Mouse (Mus musculus): ENCODE results near the gene Sntb2. TPM values are rescaled to one million over a fixed set of nuclear protein-coding genes. Genes with fewer than 3 reads are reported as not detected.
"Not testable (repeated sequence)": the region's sequence is repeated elsewhere in the genome, so short reads cannot be mapped to it uniquely, and the experiment has no call there.

The Sntb2 gene
- polyA plus RNA-seq, 1 experiment from 2014 or later: 18.7 TPM

DNA sequence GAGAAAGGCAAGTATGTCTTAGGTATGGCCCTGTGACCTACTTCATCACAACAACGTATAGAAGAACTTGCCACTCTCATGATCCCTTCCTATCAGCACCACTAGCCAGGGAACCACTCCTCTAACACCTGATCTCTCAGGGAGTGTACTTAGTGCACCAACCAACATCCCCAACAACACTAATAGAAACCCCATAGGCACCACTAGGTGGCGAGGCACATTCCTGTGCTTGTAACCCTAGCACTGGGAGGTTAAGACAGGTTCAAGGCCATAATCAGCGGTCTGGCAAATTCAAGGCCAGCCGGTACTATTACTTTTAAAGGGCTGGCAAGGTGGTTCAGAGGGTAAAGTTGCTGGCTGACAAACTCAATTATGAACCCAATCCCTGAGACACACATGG is 8.3 kb upstream of the Sntb2 start:
- Histone ChIP-seq H3K27me3 (ENCODE audit: control insufficient read depth, insufficient read depth, low read length) (no peaks in the 10 kb centered on the region), H3K9ac (ENCODE audit: low read depth, low read length) (no peak overlapping the region), H3K4me3 (ENCODE audit: low read length) (no peak overlapping the region), H3K4me1 (ENCODE audit: control insufficient read depth, insufficient read depth, low read length) (0 out of 2 replicates have a peak, but pooled peaks cover 3% of the 10 kb centered on the region), H3K4me2 (replicated peaks; ENCODE audit: low read depth, low read length) (no peak overlapping the region), H3K27ac (ENCODE audit: low read depth, low read length) (no peak overlapping the region), H3K9me3 (ENCODE audit: control insufficient read depth, low read length) (no peaks in the 10 kb centered on the region), H3K36me3 (ENCODE audit: control insufficient read depth, insufficient read depth, low read length) (peaks cover 14% of the 10 kb centered on the region)
- 46% methylated on average over 4 of the region's 4 CpGs for WGBS
- ATAC-seq (ENCODE audit: low FRiP score, low TSS enrichment): no peak

DNA sequence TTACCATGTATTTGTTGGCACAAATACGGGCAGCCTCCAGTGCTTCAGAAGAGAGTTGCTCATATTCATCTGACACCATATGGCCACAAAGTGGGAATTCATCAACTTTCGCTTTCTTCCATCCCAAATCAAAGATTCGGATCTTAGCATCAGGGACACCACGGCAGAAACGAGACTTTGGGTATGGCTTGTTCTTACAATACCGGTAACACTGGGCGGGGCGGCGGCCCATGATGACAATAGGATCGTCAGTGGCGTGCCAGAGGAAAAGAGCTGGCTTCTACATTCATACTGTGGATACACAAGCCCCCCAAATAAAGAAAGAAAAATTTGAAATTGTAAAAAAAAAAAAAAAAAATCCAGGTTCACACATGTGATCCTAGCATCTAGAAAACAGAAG is 7.4 kb upstream of the Sntb2 start:
- not testable (repeated sequence) for ATAC-seq (ENCODE audit: low FRiP score, low TSS enrichment); H3K4me1 ChIP-seq (ENCODE audit: control insufficient read depth, insufficient read depth, low read length); H3K4me2 ChIP-seq (replicated peaks; ENCODE audit: low read depth, low read length); H3K9me3 ChIP-seq (ENCODE audit: control insufficient read depth, low read length); H3K27ac ChIP-seq (ENCODE audit: low read depth, low read length); H3K36me3 ChIP-seq (ENCODE audit: control insufficient read depth, insufficient read depth, low read length); H3K27me3 ChIP-seq (ENCODE audit: control insufficient read depth, insufficient read depth, low read length); H3K4me3 ChIP-seq (ENCODE audit: low read length); H3K9ac ChIP-seq (ENCODE audit: low read depth, low read length)
- 93% methylated on average over 10 of the region's 11 CpGs for WGBS

DNA sequence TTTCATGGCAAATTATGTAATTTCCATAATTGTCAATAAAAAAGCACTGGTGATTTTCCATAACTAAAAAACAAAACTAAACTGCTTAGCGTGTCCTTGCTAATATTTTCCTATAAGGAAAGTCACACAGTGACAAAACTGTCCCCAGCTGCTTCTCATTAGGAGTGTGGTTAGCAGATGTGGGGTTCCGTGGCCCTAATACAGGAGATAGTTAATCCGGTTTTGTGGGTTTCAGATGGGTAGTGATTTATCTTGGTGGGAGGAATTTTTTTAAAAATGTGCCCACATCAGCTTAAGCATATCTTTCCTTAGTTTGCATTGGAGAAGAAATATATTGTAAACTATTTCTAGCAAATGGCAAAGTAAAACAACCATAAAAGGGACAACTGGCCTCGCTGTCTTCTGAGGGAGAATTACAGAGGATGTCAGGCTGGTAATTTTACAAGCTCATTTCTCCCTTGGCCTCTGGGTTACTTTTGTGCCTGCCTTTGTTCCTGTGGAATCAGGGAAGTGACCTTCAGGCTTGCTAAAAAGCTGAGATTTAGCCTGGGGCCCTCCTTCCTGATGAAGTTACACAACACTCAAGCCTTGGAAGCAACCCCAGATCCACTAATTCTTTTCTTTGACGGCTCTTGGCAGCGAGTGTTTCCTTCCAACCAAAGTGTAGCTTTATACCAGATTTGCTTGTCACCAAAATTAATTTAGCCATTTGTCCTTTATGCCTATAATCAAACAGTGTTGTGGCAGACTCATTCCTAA is 6.2 kb upstream of the Sntb2 start:
- Histone ChIP-seq H3K36me3 (ENCODE audit: control insufficient read depth, insufficient read depth, low read length) (no peaks in the 10 kb centered on the region), H3K4me2 (replicated peaks; ENCODE audit: low read depth, low read length) (no peak overlapping the region), H3K9ac (ENCODE audit: low read depth, low read length) (no peak overlapping the region), H3K4me1 (ENCODE audit: control insufficient read depth, insufficient read depth, low read length) (0 out of 2 replicates have a peak, but pooled peaks cover 3% of the 10 kb centered on the region), H3K9me3 (ENCODE audit: control insufficient read depth, low read length) (no peaks in the 10 kb centered on the region), H3K4me3 (ENCODE audit: low read length) (no peak overlapping the region), H3K27ac (ENCODE audit: low read depth, low read length) (peak overlapping the region; percentile 32; the same call in 1 of the 2 replicates), H3K27me3 (ENCODE audit: control insufficient read depth, insufficient read depth, low read length) (no peaks in the 10 kb centered on the region)
- 32% methylated on average over 6 of the region's 6 CpGs for WGBS
- ATAC-seq (ENCODE audit: low FRiP score, low TSS enrichment): no peak

DNA sequence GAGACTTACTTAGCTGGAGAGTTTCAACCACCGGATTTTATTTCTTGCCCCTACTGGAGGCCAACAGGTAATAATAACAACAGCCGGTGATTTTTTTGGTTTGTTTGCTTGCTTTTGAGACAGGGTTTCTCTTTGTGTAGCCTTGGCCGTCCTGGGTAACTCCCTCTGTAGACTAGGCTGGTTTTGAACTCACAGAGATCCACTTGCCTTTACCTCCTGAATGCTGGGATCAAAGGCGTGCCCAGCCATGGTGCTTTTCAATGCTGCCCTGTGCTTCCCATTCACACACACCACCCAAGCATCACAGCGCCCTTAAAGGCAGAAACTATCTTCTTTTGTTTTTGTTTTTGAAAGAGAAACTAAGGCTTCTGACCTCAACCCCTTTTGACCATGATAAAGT is 5.6 kb upstream of the Sntb2 start:
- Histone ChIP-seq H3K4me2 (replicated peaks; ENCODE audit: low read depth, low read length) (no peak overlapping the region; the same call in 1 of the 2 replicates), H3K27me3 (ENCODE audit: control insufficient read depth, insufficient read depth, low read length) (no peaks in the 10 kb centered on the region), H3K4me1 (ENCODE audit: control insufficient read depth, insufficient read depth, low read length) (0 out of 2 replicates have a peak, but pooled peaks cover 3% of the 10 kb centered on the region), H3K4me3 (ENCODE audit: low read length) (no peak overlapping the region), H3K27ac (ENCODE audit: low read depth, low read length) (peak overlapping the region; percentile 32; the same call in 1 of the 2 replicates), H3K36me3 (ENCODE audit: control insufficient read depth, insufficient read depth, low read length) (no peaks in the 10 kb centered on the region), H3K9ac (ENCODE audit: low read depth, low read length) (no peak overlapping the region), H3K9me3 (ENCODE audit: control insufficient read depth, low read length) (no peaks in the 10 kb centered on the region)
- ATAC-seq (ENCODE audit: low FRiP score, low TSS enrichment): no peak
- WGBS: 64% methylated on average over 5 of the region's 5 CpGs

DNA sequence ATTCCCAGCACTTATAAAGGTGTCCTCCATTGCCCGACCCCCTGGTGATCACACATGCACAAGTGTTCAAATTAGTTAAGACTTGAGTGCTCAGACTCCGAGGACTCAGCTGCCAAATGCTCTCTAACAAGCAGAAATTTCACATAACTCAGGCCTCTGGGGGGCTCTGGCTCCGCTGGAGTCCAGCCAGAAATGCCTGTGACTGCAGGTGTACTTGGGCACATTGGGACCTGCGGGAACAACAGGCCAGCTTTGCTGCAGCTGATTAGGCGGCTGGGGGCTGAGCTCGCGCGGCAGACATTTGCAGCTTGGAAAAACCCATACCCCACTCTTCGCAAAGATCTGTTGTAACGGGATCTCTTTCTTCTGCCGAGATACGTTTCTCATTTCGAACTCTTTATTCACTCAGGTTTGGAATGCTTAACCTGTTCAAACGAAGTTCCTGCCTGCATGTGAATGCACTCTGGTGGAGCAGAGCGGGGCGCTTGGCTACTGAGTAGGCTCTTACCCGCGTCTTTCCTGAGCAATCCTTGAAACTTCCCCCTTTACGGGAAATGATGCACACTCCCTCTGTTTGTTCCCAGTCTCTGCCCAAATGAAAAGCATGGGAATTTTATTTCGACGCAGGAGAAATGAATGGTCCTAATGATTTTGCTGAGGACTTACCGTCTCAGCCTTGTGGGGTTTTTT is 3.0 kb upstream of the Sntb2 start:
- H3K4me2 ChIP-seq (replicated peaks; ENCODE audit: low read depth, low read length): peak overlapping the region; percentile 48
- no peaks in the 10 kb centered on the region for H3K9me3 ChIP-seq (ENCODE audit: control insufficient read depth, low read length)
- ATAC-seq (ENCODE audit: low FRiP score, low TSS enrichment): no peak
- H3K36me3 ChIP-seq (ENCODE audit: control insufficient read depth, insufficient read depth, low read length): no peaks in the 10 kb centered on the region
- peak overlapping the region; percentile 25 for H3K4me3 ChIP-seq (ENCODE audit: low read length)
- WGBS: 14% methylated on average over 22 of the region's 22 CpGs
- peak overlapping the region; percentile 47; the same call in 1 of the 2 replicates for H3K9ac ChIP-seq (ENCODE audit: low read depth, low read length)
- H3K4me1 ChIP-seq (ENCODE audit: control insufficient read depth, insufficient read depth, low read length): peaks cover 14% of the 10 kb centered on the region; the same call in 1 of the 2 replicates
- H3K27me3 ChIP-seq (ENCODE audit: control insufficient read depth, insufficient read depth, low read length): no peaks in the 10 kb centered on the region
- no peak overlapping the region for H3K27ac ChIP-seq (ENCODE audit: low read depth, low read length)

DNA sequence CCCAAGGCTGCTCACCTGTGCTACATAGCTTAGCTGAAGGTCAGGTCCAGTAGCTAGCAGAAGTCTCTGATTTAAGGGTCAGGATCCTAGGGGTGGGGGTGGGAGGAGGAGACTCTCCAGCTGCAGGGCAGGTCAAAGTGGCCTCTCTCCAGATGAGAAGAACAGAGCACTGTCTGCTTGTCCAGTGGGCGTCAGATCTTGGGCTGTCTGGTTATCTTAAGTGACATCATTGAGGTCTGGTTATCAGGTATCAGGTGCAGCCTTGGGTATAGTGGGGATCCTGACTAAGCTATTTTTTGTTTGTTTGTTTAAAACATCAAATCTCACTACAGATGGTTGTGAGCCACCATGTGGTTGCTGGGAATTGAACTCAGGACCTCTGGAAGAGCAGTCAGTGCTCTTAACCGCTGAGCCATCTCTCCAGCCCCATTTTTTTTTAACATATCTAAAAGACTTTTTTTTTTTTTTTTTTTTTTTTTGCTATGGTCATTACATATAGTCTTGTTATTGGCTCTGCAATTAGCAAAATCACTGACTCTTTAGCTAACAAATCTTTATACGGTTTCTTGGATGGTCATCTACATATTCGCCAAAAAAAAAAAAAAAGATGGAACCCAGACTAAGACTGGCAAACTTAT is 1.9 kb upstream of the Sntb2 start:
- no peak overlapping the region for H3K9ac ChIP-seq (ENCODE audit: low read depth, low read length)
- no peaks in the 10 kb centered on the region for H3K27me3 ChIP-seq (ENCODE audit: control insufficient read depth, insufficient read depth, low read length)
- no peak for ATAC-seq (ENCODE audit: low FRiP score, low TSS enrichment)
- no peak overlapping the region for H3K4me3 ChIP-seq (ENCODE audit: low read length)
- 79% methylated on average over 4 of the region's 4 CpGs for WGBS
- no peak overlapping the region for H3K4me2 ChIP-seq (replicated peaks; ENCODE audit: low read depth, low read length)
- no peak overlapping the region for H3K27ac ChIP-seq (ENCODE audit: low read depth, low read length)
- H3K36me3 ChIP-seq (ENCODE audit: control insufficient read depth, insufficient read depth, low read length): no peaks in the 10 kb centered on the region
- peaks cover 25% of the 10 kb centered on the region; the same call in 1 of the 2 replicates for H3K4me1 ChIP-seq (ENCODE audit: control insufficient read depth, insufficient read depth, low read length)
- H3K9me3 ChIP-seq (ENCODE audit: control insufficient read depth, low read length): no peaks in the 10 kb centered on the region

DNA sequence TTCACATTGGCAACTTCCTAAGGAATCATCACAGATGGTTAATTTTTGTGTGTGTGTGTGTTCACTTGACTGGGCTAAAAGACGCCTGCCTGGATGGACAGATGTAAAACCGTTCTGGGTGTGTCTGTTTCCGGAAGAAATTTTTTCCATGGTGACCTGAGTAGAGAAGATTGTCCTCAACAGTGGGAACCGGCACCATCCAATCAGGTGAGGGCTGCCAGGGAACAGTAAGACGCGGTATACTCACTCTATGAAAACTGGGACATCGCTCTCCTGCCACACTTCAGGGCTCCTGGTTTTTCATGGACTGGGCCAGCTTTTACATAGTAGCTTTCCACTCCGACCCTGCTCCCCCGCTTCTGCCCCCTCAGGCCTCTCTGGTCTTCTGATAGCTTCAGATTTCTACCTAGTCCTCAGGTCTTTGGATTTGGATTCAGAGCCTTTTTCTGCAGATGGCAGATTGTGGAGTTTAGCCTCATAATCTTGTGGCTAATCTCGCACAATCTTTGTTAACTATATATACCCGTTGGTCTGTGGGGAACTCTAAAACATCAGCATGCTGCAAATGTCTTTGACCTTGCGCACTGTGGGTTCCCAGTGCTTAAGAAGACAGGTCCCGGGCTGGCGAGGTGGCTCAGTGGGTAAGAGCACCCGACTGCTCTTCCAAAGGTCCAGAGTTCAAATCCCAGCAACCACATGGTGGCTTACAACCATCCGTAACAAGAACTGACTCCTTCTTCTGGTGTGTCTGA is 1.1 kb upstream of the Sntb2 start:
- Histone ChIP-seq H3K4me2 (replicated peaks; ENCODE audit: low read depth, low read length) (no peak overlapping the region), H3K36me3 (ENCODE audit: control insufficient read depth, insufficient read depth, low read length) (no peaks in the 10 kb centered on the region), H3K27me3 (ENCODE audit: control insufficient read depth, insufficient read depth, low read length) (no peaks in the 10 kb centered on the region), H3K9ac (ENCODE audit: low read depth, low read length) (no peak overlapping the region), H3K27ac (ENCODE audit: low read depth, low read length) (no peak overlapping the region), H3K9me3 (ENCODE audit: control insufficient read depth, low read length) (no peaks in the 10 kb centered on the region), H3K4me1 (ENCODE audit: control insufficient read depth, insufficient read depth, low read length) (peaks cover 26% of the 10 kb centered on the region; the same call in 1 of the 2 replicates), H3K4me3 (ENCODE audit: low read length) (no peak overlapping the region)
- ATAC-seq (ENCODE audit: low FRiP score, low TSS enrichment): no peak
- WGBS: 76% methylated on average over 16 of the region's 16 CpGs

DNA sequence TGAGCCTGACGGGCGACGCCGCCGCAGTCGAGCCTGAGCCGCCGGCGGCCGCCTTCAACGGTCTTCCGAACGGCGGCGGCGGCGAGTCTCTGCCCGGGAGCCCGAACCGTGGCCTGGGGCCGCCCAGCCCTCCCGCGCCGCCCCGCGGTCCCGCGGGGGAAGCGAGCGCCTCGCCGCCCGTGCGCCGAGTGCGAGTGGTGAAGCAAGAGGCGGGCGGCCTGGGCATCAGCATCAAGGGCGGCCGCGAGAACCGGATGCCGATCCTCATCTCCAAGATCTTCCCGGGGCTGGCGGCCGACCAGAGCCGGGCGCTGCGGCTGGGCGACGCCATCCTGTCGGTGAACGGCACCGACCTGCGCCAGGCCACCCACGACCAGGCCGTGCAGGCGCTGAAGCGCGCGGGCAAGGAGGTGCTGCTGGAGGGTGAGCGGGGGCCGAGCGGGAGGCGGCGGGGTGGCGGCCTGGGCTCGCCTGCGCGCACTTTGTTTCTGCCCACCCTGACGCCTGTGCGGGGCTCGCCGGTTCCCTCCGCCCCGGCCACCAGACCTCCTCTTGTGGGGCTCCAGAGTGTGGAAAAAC is 438 bp downstream of the Sntb2 start:
- Histone ChIP-seq H3K4me1 (ENCODE audit: control insufficient read depth, insufficient read depth, low read length) (peaks cover 23% of the 10 kb centered on the region; the same call in 1 of the 2 replicates), H3K9ac (ENCODE audit: low read depth, low read length) (peak overlapping the region; percentile 94), H3K36me3 (ENCODE audit: control insufficient read depth, insufficient read depth, low read length) (no peaks in the 10 kb centered on the region), H3K27ac (ENCODE audit: low read depth, low read length) (peak overlapping the region; percentile 94), H3K9me3 (ENCODE audit: control insufficient read depth, low read length) (no peaks in the 10 kb centered on the region), H3K4me3 (ENCODE audit: low read length) (peak overlapping the region; percentile 65), H3K27me3 (ENCODE audit: control insufficient read depth, insufficient read depth, low read length) (no peaks in the 10 kb centered on the region), H3K4me2 (replicated peaks; ENCODE audit: low read depth, low read length) (peak overlapping the region; percentile 75)
- under 1% methylated on average over 57 of the region's 76 CpGs for WGBS
- ATAC-seq (ENCODE audit: low FRiP score, low TSS enrichment): peak; percentile 59

All from kidney, embryonic 14.5 days (tissue).